Mouse (Mus musculus): ENCODE measurements around the gene Smarcb1. TPM values are rescaled to one million over a fixed set of nuclear protein-coding genes. Genes with fewer than 3 reads are reported as not detected.

Gene Smarcb1
- polyA plus RNA-seq, 1 experiment from 2014 or later = 103 TPM

- Histone ChIP-seq H3K4me2 (ENCODE audit: low read length) (peak overlapping the region; percentile 81), H3K9me3 (ENCODE audit: control insufficient read depth, low read length) (no peaks in the 10 kb centered on the region), H3K4me3 (ENCODE audit: control insufficient read depth in 1 of 2, insufficient read depth in 1 of 2, low read depth in 1 of 2, low read length in 2 of 2) (peak overlapping the region in 1 of 2 experiments; percentile 56; a peak in 3 of 4 replicates), H3K27me3 (ENCODE audit: control insufficient read depth, insufficient read depth, low read length) (peaks cover 11% of the 10 kb centered on the region), H3K36me3 (ENCODE audit: control insufficient read depth, insufficient read depth, low read length) (peaks cover 6% of the 10 kb centered on the region; the same call in 1 of the 2 replicates), H3K27ac (replicated peaks in 1 of 2; ENCODE audit: control insufficient read depth in 1 of 2, insufficient read depth in 1 of 2, low read depth in 2 of 2, low read length in 2 of 2) (no peak overlapping the region), H3K9ac (ENCODE audit: low read length) (peak overlapping the region; percentile 77; the same call in 1 of the 2 replicates), H3K4me1 (ENCODE audit: control insufficient read depth in 2 of 2, insufficient read depth in 2 of 2, low read length in 2 of 2) (peaks cover 31% of the 10 kb centered on the region in 2 experiments)
- ATAC-seq (ENCODE audit: insufficient number of reproducible peaks, insufficient read depth, low FRiP score, low read depth) = no peak
- 29% methylated on average over 7 of the region's 7 CpGs for WGBS
Observed at GRCm38 (mm10) chr10:75931311-75931710, 9.9 kb upstream of the Smarcb1 start.

- Histone ChIP-seq H3K4me2 (ENCODE audit: low read length) (peak overlapping the region; percentile 36), H3K4me1 (ENCODE audit: control insufficient read depth in 2 of 2, insufficient read depth in 2 of 2, low read length in 2 of 2) (peaks cover 28 to 29% of the 10 kb centered on the region in 2 experiments), H3K9me3 (ENCODE audit: control insufficient read depth, low read length) (no peaks in the 10 kb centered on the region), H3K36me3 (ENCODE audit: control insufficient read depth, insufficient read depth, low read length) (peaks cover 16% of the 10 kb centered on the region), H3K27ac (replicated peaks in 1 of 2; ENCODE audit: control insufficient read depth in 1 of 2, insufficient read depth in 1 of 2, low read depth in 2 of 2, low read length in 2 of 2) (no peak overlapping the region), H3K9ac (ENCODE audit: low read length) (no peak overlapping the region; the same call in 1 of the 2 replicates), H3K27me3 (ENCODE audit: control insufficient read depth, insufficient read depth, low read length) (peaks cover 11% of the 10 kb centered on the region), H3K4me3 (ENCODE audit: control insufficient read depth in 1 of 2, insufficient read depth in 1 of 2, low read depth in 1 of 2, low read length in 2 of 2) (no peak overlapping the region)
- ATAC-seq (ENCODE audit: insufficient number of reproducible peaks, insufficient read depth, low FRiP score, low read depth) = no peak
- WGBS = 13% methylated on average over 6 of the region's 6 CpGs
Observed at GRCm38 (mm10) chr10:75930304-75930703, 8.9 kb upstream of the Smarcb1 start.

GRCm38 (mm10) chr10:75926396-75926795, 5.0 kb upstream of the Smarcb1 start:
- Histone ChIP-seq H3K9ac (ENCODE audit: low read length) (no peak overlapping the region), H3K4me3 (ENCODE audit: control insufficient read depth in 1 of 2, insufficient read depth in 1 of 2, low read depth in 1 of 2, low read length in 2 of 2) (no peak overlapping the region), H3K4me2 (ENCODE audit: low read length) (no peak overlapping the region), H3K36me3 (ENCODE audit: control insufficient read depth, insufficient read depth, low read length) (peaks cover 40% of the 10 kb centered on the region), H3K27ac (replicated peaks in 1 of 2; ENCODE audit: control insufficient read depth in 1 of 2, insufficient read depth in 1 of 2, low read depth in 2 of 2, low read length in 2 of 2) (no peak overlapping the region), H3K9me3 (ENCODE audit: control insufficient read depth, low read length) (no peaks in the 10 kb centered on the region), H3K4me1 (ENCODE audit: control insufficient read depth in 2 of 2, insufficient read depth in 2 of 2, low read length in 2 of 2) (peaks cover 11 to 28% of the 10 kb centered on the region in 2 experiments), H3K27me3 (ENCODE audit: control insufficient read depth, insufficient read depth, low read length) (peaks cover 7% of the 10 kb centered on the region)
- no peak for ATAC-seq (ENCODE audit: insufficient number of reproducible peaks, insufficient read depth, low FRiP score, low read depth)
- WGBS = 60% methylated on average over 13 of the region's 13 CpGs

DNA sequence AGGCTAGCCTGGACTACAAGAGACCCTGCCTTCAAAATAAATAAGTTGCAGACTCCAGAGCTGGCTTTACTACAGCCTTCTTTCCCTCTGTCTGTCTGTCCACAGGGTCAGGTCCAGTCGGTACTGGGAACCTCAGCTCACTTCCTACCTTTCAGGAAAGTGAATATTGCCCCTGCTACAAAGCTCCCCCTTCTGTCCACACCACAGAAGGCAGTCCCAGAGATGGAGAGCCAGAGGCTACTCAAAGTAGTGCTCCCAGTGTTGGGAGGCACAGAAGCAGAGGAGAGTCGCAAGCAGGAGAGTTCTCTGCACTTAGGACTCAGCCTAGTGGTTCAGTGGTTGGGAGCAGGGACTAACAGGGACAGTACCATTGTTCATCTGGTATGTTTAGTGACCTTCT, 2.9 kb upstream of the Smarcb1 start:
- Histone ChIP-seq H3K27ac (replicated peaks in 1 of 2; ENCODE audit: control insufficient read depth in 1 of 2, insufficient read depth in 1 of 2, low read depth in 2 of 2, low read length in 2 of 2) (no peak overlapping the region), H3K4me3 (ENCODE audit: control insufficient read depth in 1 of 2, insufficient read depth in 1 of 2, low read depth in 1 of 2, low read length in 2 of 2) (no peak overlapping the region), H3K4me2 (ENCODE audit: low read length) (no peak overlapping the region), H3K4me1 (ENCODE audit: control insufficient read depth in 2 of 2, insufficient read depth in 2 of 2, low read length in 2 of 2) (peaks cover 2 to 22% of the 10 kb centered on the region in 2 experiments), H3K36me3 (ENCODE audit: control insufficient read depth, insufficient read depth, low read length) (peaks cover 45% of the 10 kb centered on the region), H3K9ac (ENCODE audit: low read length) (no peak overlapping the region), H3K9me3 (ENCODE audit: control insufficient read depth, low read length) (no peaks in the 10 kb centered on the region), H3K27me3 (ENCODE audit: control insufficient read depth, insufficient read depth, low read length) (no peaks in the 10 kb centered on the region)
- no peak for ATAC-seq (ENCODE audit: insufficient number of reproducible peaks, insufficient read depth, low FRiP score, low read depth)
- WGBS = 49% methylated on average over 2 of the region's 2 CpGs

DNA sequence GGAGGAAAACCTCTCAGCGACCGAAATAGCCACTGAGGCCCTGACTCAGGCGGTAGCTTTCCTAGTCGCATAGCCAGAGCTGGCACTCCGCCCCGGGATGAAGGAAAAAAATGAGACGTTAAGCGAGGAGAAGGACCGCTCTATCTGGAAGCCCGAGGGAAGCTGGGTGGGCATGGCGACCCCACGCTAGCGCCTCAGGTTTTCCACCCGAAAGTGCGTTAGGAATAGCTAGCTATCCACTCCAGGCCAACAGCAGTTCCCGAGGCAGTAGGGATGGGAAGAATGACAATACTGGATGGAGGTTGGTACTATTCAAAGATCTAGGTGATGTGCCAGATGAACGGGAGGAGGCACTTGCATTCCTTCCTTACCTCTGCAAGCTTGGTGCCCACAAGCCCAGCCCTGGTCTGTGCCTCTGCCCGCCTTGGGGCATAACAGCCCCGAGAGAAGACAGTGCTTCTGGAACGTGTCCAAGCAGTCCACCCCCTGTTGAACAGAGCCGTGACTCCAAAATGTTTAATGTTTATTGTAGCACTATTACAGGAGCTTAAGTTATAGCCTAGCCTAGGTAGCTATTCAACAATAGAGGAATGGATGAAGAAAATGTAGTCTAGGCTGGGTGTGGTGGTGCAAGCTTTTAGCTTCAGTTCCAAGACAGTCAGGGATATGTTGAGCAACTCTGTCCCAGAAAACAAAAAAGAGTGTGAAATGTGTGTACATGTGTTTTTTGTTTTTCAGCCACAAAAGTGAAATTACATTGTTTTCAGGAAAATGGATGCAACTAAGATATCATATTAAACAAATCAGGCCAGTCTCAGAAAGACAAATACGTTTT, 526 bp upstream of the Smarcb1 start:
- H3K27me3 ChIP-seq (ENCODE audit: control insufficient read depth, insufficient read depth, low read length) = no peaks in the 10 kb centered on the region
- WGBS = 5% methylated on average over 22 of the region's 22 CpGs
- peak overlapping the region; percentile 80 to 91 for H3K27ac ChIP-seq (replicated peaks in 1 of 2; ENCODE audit: control insufficient read depth in 1 of 2, insufficient read depth in 1 of 2, low read depth in 2 of 2, low read length in 2 of 2)
- no peaks in the 10 kb centered on the region for H3K9me3 ChIP-seq (ENCODE audit: control insufficient read depth, low read length)
- H3K9ac ChIP-seq (ENCODE audit: low read length) = peak overlapping the region; percentile 92
- no peak for ATAC-seq (ENCODE audit: insufficient number of reproducible peaks, insufficient read depth, low FRiP score, low read depth)
- peak overlapping the region; percentile 85 for H3K4me2 ChIP-seq (ENCODE audit: low read length)
- peak overlapping the region; percentile 71 to 86 for H3K4me3 ChIP-seq (ENCODE audit: control insufficient read depth in 1 of 2, insufficient read depth in 1 of 2, low read depth in 1 of 2, low read length in 2 of 2)
- H3K36me3 ChIP-seq (ENCODE audit: control insufficient read depth, insufficient read depth, low read length) = peaks cover 51% of the 10 kb centered on the region
- peaks cover 2 to 33% of the 10 kb centered on the region in 2 experiments for H3K4me1 ChIP-seq (ENCODE audit: control insufficient read depth in 2 of 2, insufficient read depth in 2 of 2, low read length in 2 of 2)

DNA sequence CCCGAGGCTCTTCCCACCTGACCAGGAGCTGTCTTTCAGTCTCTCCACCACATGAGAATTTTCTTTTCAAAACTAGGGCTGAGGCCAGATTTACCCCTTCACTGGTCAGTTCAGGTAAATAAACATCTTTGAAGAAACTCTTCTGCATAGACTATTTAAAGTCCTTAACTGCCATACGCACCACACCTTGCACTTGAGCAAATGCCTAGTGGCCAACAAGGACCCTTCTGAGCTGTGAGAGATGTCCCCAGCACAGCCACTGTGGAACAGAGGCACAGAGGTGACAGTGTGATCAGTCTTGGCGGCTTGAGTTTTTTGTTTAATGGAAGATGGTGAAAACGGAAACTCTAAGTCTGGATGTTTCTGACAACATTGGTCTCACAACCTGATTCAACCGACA, 2.4 kb downstream of the Smarcb1 start:
- H3K36me3 ChIP-seq (ENCODE audit: control insufficient read depth, insufficient read depth, low read length) = peaks cover 50% of the 10 kb centered on the region

DNA sequence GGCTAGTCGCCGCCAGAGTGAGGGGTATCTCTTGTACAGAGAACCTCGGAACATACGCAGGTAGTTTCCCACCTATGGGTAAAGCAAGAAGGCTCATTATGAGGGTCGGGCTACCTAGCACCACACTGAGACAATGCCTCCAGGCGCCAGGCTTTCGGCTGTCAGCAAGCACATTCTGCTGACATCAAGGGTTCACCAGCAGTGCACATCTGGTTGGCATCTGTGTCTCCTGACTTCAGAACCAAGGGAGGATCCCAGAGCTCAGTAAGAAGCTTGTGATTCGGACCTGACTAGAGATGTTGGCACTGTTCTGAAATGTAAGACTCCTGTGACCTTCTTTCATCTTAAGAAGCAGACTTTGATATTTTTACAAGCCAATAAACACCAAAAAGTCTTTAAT, 4.6 kb downstream of the Smarcb1 start:
- peaks cover 56% of the 10 kb centered on the region for H3K36me3 ChIP-seq (ENCODE audit: control insufficient read depth, insufficient read depth, low read length)
- no peaks in the 10 kb centered on the region for H3K27me3 ChIP-seq (ENCODE audit: control insufficient read depth, insufficient read depth, low read length)
- WGBS = 80% methylated on average over 8 of the region's 8 CpGs

More for the DNA sequence above, 2.4 kb downstream of the Smarcb1 start:
- 83% methylated on average over 5 of the region's 5 CpGs for WGBS
- H3K9ac ChIP-seq (ENCODE audit: low read length) = no peak overlapping the region
- peaks cover 2 to 35% of the 10 kb centered on the region in 2 experiments for H3K4me1 ChIP-seq (ENCODE audit: control insufficient read depth in 2 of 2, insufficient read depth in 2 of 2, low read length in 2 of 2)
- ATAC-seq (ENCODE audit: insufficient number of reproducible peaks, insufficient read depth, low FRiP score, low read depth) = no peak
- H3K27ac ChIP-seq (replicated peaks in 1 of 2; ENCODE audit: control insufficient read depth in 1 of 2, insufficient read depth in 1 of 2, low read depth in 2 of 2, low read length in 2 of 2) = no peak overlapping the region
- H3K4me3 ChIP-seq (ENCODE audit: control insufficient read depth in 1 of 2, insufficient read depth in 1 of 2, low read depth in 1 of 2, low read length in 2 of 2) = no peak overlapping the region
- H3K9me3 ChIP-seq (ENCODE audit: control insufficient read depth, low read length) = no peaks in the 10 kb centered on the region
- no peaks in the 10 kb centered on the region for H3K27me3 ChIP-seq (ENCODE audit: control insufficient read depth, insufficient read depth, low read length)
- H3K4me2 ChIP-seq (ENCODE audit: low read length) = no peak overlapping the region

More for the DNA sequence above, 4.6 kb downstream of the Smarcb1 start:
- H3K4me1 ChIP-seq (ENCODE audit: control insufficient read depth in 2 of 2, insufficient read depth in 2 of 2, low read length in 2 of 2) = peaks cover 5 to 34% of the 10 kb centered on the region in 2 experiments
- ATAC-seq (ENCODE audit: insufficient number of reproducible peaks, insufficient read depth, low FRiP score, low read depth) = no peak
- H3K9me3 ChIP-seq (ENCODE audit: control insufficient read depth, low read length) = no peaks in the 10 kb centered on the region
- H3K9ac ChIP-seq (ENCODE audit: low read length) = no peak overlapping the region
- no peak overlapping the region for H3K27ac ChIP-seq (replicated peaks in 1 of 2; ENCODE audit: control insufficient read depth in 1 of 2, insufficient read depth in 1 of 2, low read depth in 2 of 2, low read length in 2 of 2)
- no peak overlapping the region for H3K4me3 ChIP-seq (ENCODE audit: control insufficient read depth in 1 of 2, insufficient read depth in 1 of 2, low read depth in 1 of 2, low read length in 2 of 2)
- no peak overlapping the region for H3K4me2 ChIP-seq (ENCODE audit: low read length)
